Mouse (Mus musculus) hematopoietic stem cell, adult 5-6 weeks (primary cell): ENCODE data around the gene Fosl2. TPM values are rescaled to one million over a fixed set of nuclear protein-coding genes. Genes with fewer than 3 reads are reported as not detected.

Experiments
- ATAC-seq, 2 experiments: fragments of 125-278 bp in 1 of 2; replicated peaks in 1 of 2; 2 replicates each; pipeline ENCODE4 v1.8.0; 2016 to 2017; ENCODE audit warnings: inconsistent platforms in 2 of 2, mild to moderate bottlenecking in 2 of 2, moderate number of reproducible peaks in 2 of 2, low read depth in 1 of 2, moderate TSS enrichment in 1 of 2; ENCODE audit not compliant: low FRiP score in 2 of 2, poor library complexity in 2 of 2, severe bottlenecking in 2 of 2, insufficient read depth in 1 of 2, low TSS enrichment in 1 of 2
- total RNA-seq: library from RNA; stranded (forward); fragments of 172-1452, 232-1000 nt; gene quantifications from 2 replicates; pipeline ENCODE4 v1.2.3, GENCODE M21; 2017

Fosl2 gene
- total RNA-seq, 1 experiment from 2014 or later: 47.8 TPM

DNA sequence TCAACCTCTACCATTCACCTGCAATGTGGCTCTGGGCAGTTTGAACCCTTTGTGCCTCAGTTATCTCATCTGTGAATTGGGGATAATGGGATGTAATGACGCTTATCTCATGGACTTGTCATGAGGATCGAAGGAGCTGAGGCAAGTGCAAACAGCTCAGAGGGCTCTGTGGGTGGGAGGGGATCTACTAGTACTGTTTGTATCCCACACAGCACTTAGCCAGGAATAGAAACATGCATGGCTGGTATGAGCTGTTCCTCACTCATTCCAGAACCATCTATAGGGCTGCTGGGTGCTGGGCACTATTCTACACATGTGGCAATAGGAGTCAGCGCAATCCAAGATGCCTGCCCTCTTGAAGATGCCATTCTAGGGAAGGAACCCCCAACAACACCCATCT is 64.0 kb downstream of the Fosl2 start:
- no peak for ATAC-seq

DNA sequence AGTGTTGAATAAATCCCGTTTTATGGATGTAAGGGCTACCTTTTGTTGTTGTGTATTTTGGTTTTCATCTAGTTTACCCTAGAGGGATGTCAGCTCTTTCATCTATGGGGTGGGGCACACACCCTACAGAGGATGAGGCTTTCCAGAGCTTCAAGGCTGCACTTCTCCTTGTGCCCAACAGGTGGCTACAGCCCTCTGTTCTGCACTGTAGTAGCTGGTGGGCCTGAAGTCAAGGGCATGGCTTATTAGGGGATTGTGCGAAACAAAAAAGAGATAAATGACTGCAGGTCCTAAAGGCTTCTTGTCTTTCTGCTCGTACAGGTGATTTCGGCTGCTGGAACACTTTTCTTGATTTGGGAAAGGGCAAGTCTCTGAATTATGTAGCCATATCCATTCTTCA is 69.1 kb downstream of the Fosl2 start:
- peak; percentile 69 to 92 for ATAC-seq

DNA sequence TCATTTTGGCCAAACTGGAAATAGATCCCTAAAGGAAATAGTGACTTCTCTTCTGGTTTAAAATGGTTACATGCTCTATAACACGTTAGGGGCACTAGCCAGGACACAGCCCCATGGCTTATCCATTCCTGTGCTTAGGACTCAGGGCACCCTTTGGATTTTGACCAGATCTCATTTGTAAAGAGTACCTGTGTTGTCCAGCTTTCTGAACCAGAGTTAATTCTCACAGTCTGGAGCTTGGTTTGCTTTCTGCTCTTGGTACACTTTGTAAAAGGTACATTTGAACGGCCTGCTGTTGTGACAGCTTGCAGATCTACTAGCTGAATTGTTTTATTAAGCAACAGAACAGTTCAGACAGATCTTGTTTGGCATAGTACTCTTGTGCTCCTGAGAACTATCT is 71.1 kb downstream of the Fosl2 start:
- no peak for ATAC-seq

Other genes with a start within 250 kb of the Fosl2 start
- not detected in 2 replicates for gene Plb1, start 96.9 kb downstream of the Fosl2 start, total RNA-seq